Mouse (Mus musculus): ENCODE data around the gene Olfr619. TPM values are rescaled to one million over a fixed set of nuclear protein-coding genes. Genes with fewer than 3 reads are reported as not detected.

Gene Olfr619
- total and polyA plus RNA-seq, 3 experiments, result not detected

- no peaks in the 10 kb centered on the region for H3K9me3 ChIP-seq (replicated peaks; ENCODE audit: insufficient read depth, low read length)
- H3K27me3 ChIP-seq (ENCODE audit: control insufficient read depth in 1 of 2, insufficient read depth in 2 of 2, low read length in 2 of 2), result no peaks in the 10 kb centered on the region
- H3K4me3 ChIP-seq (ENCODE audit: control insufficient read depth in 1 of 2, insufficient read depth in 1 of 2, low read depth in 2 of 2, low read length in 2 of 2), result no peak within 1 kb of the TSS
- H3K79me2 ChIP-seq (ENCODE audit: control insufficient read depth, insufficient read depth, low read length, poor library complexity), result no peaks in the 10 kb centered on the region
- no peaks in the 10 kb centered on the region for H3K4me1 ChIP-seq (ENCODE audit: control insufficient read depth in 1 of 2, insufficient read depth in 2 of 2, low read length in 2 of 2)
- H3K27ac ChIP-seq (ENCODE audit: control insufficient read depth, low read depth, low read length), result no peak within 1 kb of the TSS
- no peak for DNase-seq (ENCODE audit: low read depth, low spot score)
- H3K9ac ChIP-seq (ENCODE audit: control insufficient read depth, low read depth, low read length, poor library complexity, severe bottlenecking), result no peak within 1 kb of the TSS
- TF ChIP-seq POLR2AphosphoS5 (IDR thresholded peaks at IDR 0.05; ENCODE audit: borderline replicate concordance, low read depth, low read length) (no peak), CHD1 (IDR thresholded peaks at IDR 0.05; ENCODE audit: low read depth, low read length) (no peak), MAX (IDR thresholded peaks at IDR 0.05; ENCODE audit: low read length) (no peak), TCF12 (IDR thresholded peaks at IDR 0.05; ENCODE audit: low read depth, low read length) (no peak), ZC3H11A (IDR thresholded peaks at IDR 0.05; ENCODE audit: low read depth, low read length) (no peak), ELF1 (IDR thresholded peaks at IDR 0.05; ENCODE audit: low read depth, low read length) (no peak), MYB (IDR thresholded peaks at IDR 0.05; ENCODE audit: low read depth, low read length) (no peak), POLR2A (IDR thresholded peaks at IDR 0.05; ENCODE audit: control insufficient read depth in 1 of 2, insufficient read depth in 1 of 2, low read depth in 1 of 2, low read length in 2 of 2, poor library complexity in 1 of 2) (no peak), NRF1 (IDR thresholded peaks at IDR 0.05; ENCODE audit: insufficient read depth, low read depth, low read length, poor library complexity, severe bottlenecking) (no peak), USF2 (IDR thresholded peaks at IDR 0.05; ENCODE audit: borderline replicate concordance in 1 of 2, insufficient read depth in 1 of 2, low read depth in 1 of 2, low read length in 2 of 2) (no peak), ZMIZ1 (IDR thresholded peaks at IDR 0.05; ENCODE audit: low read depth, low read length) (no peak), SMC3 (IDR thresholded peaks at IDR 0.05; ENCODE audit: low read depth, low read length) (no peak), EP300 (IDR thresholded peaks at IDR 0.05; ENCODE audit: low read depth in 1 of 2, low read length in 2 of 2) (no peak), NELFE (IDR thresholded peaks at IDR 0.05; ENCODE audit: low read depth, low read length) (no peak), ZKSCAN1 (IDR thresholded peaks at IDR 0.05; ENCODE audit: low read depth, low read length) (no peak), GATA1 (IDR thresholded peaks at IDR 0.05; ENCODE audit: low read depth, low read length) (no peak), USF1 (IDR thresholded peaks at IDR 0.05; ENCODE audit: low read depth, low read length) (no peak)
- no peaks in the 10 kb centered on the region for H3K36me3 ChIP-seq (ENCODE audit: control insufficient read depth in 1 of 2, insufficient read depth in 2 of 2, low read length in 2 of 2)
Observed at GRCm38 (mm10) chr7:103612434-103612833, 12.1 kb downstream of the Olfr619 start, which contains the start of gene Olfr620. Olfr620 (minus strand) TSS chr7:103612534.

DNA sequence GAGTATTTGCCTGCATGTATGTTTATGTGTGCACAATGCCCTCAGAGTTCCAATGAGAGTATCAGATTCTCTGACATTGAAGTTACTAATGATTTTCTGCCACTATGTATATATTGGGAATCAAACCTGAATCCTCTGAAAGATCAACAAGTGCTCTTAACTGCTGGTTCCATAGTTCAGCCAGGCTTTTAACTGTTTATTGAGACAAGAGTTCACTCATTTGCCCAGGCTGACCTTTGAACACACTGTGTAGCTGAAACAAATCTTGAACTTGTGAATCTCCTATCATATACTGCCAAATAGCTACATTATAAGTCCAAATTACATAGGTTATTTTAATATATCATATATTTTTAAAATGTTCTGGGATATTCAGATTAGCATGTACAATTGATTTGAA lies 36.4 kb downstream of the Olfr619 start:
- H3K4me1 ChIP-seq (ENCODE audit: control insufficient read depth in 1 of 2, insufficient read depth in 2 of 2, low read length in 2 of 2), result no peaks in the 10 kb centered on the region
- no peak overlapping the region for H3K4me3 ChIP-seq (ENCODE audit: control insufficient read depth in 1 of 2, insufficient read depth in 1 of 2, low read depth in 2 of 2, low read length in 2 of 2)
- H3K9ac ChIP-seq (ENCODE audit: control insufficient read depth, low read depth, low read length, poor library complexity, severe bottlenecking), result no peak overlapping the region
- no peak for DNase-seq (ENCODE audit: low read depth, low spot score)
- H3K27me3 ChIP-seq (ENCODE audit: control insufficient read depth in 1 of 2, insufficient read depth in 2 of 2, low read length in 2 of 2), result no peaks in the 10 kb centered on the region
- H3K27ac ChIP-seq (ENCODE audit: control insufficient read depth, low read depth, low read length), result no peak overlapping the region
- TF ChIP-seq BHLHE40 (IDR thresholded peaks at IDR 0.05; ENCODE audit: borderline replicate concordance, low read depth, low read length) (no peak), RCOR1 (IDR thresholded peaks at IDR 0.05; ENCODE audit: low read depth, low read length) (no peak), RAD21 (IDR thresholded peaks at IDR 0.05; ENCODE audit: low read depth, low read length) (no peak), MYB (IDR thresholded peaks at IDR 0.05; ENCODE audit: low read depth, low read length) (no peak), KAT2A (conservative IDR thresholded peaks at IDR 0.05; ENCODE audit: low read depth, low read length) (no peak), MXI1 (IDR thresholded peaks at IDR 0.05; ENCODE audit: low read depth, low read length) (no peak), CHD2 (IDR thresholded peaks at IDR 0.05; ENCODE audit: low read length) (no peak), ETS1 (IDR thresholded peaks at IDR 0.05; ENCODE audit: low read depth, low read length) (no peak)
- H3K9me3 ChIP-seq (replicated peaks; ENCODE audit: insufficient read depth, low read length), result no peaks in the 10 kb centered on the region
- H3K79me2 ChIP-seq (ENCODE audit: control insufficient read depth, insufficient read depth, low read length, poor library complexity), result no peaks in the 10 kb centered on the region
- H3K36me3 ChIP-seq (ENCODE audit: control insufficient read depth in 1 of 2, insufficient read depth in 2 of 2, low read length in 2 of 2), result no peaks in the 10 kb centered on the region

Data from MEL (cell line).